Mouse (Mus musculus) lung, postnatal 4 days (tissue): Measurements from ENCODE around the gene Il9r.
A peak's percentile ranks its signal among the peaks of the same experiment; 100 is the strongest.

Experiments
- DNase-seq, 2 experiments: peaks; one replicate each; pipeline ENCODE4 v3.0.0; 2021

Il9r gene

GRCm38 (mm10) chr11:32157791-32158594 lies 42.1 kb downstream of the Il9r start:
- no peak for DNase-seq

DNA sequence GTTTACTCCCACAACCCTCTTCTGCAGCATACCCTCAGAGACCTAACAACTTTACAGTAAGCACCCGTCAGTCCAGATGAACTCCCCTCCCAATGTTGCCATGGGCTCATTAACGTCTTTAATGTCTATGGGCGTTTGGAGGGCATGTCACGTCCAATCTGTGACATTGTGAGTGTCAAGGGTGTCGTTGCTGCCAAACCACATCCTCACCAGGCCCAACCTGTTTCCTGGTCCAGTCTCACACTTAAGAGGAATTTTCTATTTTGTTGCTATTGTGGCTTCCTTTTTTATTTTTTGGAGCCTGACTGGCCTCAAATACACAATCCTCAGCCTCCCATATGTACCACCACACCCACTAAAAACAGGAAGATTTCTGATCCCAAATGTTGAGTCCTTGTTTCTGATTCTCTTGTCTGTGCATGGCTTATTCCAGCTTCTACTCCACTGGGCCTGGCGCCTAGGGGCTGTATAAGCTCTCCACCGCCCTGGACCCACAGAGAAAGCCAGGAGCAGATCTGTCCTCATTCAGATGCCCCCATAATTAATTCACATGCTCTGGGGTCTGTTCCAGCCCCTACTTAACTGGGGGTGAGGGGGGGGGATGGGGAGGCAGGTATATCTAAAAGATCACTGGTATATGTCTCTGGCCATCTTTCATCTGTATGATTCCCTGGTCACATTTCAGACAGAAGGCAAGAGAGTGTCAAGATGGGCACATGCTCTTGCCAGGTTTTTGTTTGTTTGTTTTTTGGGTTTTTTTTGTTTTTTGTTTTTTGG lies 43.0 kb downstream of the Il9r start:
- no peak for DNase-seq

DNA sequence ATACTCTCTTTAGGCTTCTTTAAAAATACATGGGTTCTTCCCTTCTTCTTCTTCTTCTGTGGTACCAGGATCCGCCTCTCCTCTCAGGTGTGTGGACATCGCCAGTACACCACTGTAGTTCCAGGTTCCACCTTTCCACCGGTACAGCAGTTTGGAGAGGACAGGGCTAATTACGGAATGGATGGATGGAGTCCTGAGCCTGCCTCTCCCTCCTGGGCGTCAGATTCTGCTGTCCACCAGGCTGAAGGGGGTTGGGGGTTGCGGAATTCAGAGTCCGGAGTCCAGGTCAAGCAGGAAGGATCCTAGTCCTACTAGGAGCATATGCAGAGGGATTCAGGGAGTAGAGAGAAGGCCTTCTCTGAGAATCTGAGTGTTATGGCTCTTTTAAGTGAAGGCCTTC lies 46.9 kb downstream of the Il9r start:
- no peak for DNase-seq

DNA sequence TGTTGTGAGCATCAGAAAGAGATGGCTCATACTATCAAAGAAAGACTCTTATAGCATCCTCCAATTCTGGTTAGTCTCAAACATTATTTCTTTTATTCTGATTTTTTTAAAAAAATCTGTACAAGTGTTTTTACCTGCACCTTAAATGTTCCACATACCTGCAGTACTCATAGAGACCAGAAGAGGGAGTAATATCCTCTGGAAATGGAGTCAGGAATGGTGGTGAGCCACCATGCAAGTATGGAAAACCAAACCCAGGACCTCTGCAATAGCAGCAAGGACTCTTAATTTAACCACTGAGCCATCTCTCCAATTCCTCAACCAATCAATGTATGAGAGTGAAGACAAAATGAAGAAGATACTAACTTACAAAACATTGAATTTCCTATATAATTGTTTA lies 47.3 kb downstream of the Il9r start:
- DNase-seq: no peak

DNA sequence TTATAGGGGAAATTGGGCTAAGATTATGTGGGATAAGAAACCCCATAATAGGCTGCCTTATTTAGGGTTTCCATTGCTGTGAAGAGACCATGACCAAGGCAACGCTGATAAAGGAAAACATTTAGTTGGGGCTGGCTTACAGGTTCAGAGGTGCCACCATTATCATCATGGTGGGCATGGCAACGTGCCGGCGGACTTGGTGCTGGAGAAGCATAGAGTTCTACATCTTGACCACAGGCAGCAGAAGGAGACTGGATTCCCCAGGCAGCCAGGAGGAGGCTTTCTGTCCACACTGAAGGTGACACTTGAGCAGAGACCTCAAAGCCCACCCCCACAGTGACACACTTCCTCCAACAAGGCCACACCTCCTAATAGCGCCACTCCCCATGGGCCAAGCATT lies 48.8 kb downstream of the Il9r start:
- no peak for DNase-seq

DNA sequence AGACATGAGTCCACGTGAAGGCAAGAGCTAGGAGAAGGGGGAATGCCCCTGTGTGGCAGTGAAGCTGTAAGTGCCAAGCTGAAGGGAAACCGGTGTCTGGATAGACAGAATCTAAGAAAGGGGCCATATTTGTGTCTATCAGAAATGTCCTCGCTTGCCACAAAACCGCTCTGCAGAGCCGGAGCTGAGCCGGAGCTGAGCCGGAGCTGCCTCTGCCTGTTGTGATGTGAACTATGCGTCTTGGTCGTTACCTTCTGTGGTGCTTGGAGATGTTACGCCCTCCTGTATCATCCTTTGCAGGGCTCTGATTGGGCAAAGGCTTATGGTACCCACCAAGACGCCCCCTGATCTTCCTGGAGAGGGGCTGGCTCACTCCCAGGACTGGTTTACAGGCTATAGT lies 50.5 kb downstream of the Il9r start:
- no peak for DNase-seq

GRCm38 (mm10) chr11:32142771-32143170 lies 57.3 kb downstream of the Il9r start:
- DNase-seq: no peak

DNA sequence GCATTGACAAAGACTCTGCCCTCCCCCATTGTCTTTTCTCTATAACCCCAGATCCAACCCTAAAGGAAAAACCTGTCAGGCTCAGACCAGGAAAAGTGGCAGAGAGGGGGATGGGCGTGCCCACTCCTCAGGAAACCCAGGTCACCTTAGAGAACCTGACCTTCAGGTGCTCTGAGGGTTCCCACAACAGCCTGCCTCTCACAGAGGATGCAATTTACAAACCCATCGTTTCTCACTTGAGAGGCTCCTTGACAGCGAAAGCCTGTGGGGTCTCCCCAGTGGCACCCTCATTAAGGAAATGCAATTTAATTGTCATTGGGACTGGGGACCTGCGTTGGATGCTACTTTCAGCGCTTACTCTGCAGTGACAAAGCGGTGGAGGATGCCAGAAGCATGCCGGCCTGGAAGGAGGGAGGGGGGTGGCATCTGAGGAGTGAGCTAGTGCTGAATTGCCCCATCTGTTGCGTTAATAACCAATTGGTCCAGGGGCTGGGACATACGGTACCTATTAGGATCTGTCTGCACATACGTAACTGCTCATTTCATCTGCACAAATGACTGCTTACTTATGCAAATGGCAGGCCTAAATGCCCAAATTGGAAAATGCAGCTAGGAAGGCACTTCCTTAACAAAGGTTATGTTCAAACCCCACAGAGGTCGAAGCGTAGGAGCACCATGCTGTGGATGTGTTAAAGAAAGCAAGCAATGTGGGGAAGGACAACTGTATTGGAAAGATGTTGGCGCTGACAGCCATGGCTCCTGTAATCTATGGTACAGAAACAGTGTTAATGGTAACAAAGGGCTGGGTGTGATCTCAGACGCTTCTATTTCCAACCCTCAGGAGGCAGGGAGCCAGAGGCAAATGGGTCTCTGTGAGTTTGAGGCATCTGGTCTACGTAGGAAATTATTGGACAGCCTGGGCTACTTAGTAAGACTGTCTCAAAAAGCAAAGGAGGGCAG lies 58.2 kb downstream of the Il9r start:
- DNase-seq: no peak

DNA sequence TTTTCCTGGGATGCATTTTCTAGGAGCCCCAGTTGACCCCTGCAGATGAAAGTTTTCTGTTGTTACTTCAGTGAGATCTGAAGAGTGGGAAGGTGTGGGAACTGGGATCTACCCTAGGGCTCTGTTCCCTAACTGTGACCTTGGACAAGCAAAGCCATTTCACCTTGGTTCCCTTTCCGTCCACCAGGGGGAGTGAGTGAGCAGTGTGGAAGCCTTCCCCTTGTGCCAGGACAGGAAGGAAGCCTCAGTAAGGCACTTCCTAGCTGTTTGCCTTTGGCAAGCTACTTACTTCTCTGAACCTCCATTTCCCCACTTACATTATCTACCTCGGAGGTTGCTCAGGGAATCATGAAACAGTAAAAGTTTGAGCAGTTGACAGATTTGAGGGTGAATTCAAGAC lies 59.0 kb downstream of the Il9r start:
- DNase-seq: peak; percentile 42 to 72

DNA sequence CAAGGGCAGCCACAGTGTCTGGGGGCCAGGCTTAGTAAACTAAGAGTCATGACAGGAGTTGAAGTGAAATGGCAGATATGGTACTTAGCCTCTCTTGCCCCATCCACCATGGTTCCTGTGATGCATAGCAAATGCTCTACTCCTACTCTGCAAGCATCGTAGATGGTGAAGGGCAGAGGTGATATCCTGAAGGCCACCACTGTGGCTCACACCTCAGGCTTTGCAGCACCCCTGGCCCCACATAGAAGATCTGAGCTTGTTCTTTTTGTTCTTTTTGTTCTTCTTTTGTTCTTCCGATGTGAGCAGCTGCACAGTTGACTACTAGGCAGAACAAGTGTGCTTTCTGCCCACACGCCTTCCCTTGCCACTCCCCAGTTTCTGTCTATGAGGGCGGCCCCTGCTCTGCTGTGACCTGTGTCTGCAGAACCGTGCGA lies 60.5 kb downstream of the Il9r start:
- no peak for DNase-seq

DNA sequence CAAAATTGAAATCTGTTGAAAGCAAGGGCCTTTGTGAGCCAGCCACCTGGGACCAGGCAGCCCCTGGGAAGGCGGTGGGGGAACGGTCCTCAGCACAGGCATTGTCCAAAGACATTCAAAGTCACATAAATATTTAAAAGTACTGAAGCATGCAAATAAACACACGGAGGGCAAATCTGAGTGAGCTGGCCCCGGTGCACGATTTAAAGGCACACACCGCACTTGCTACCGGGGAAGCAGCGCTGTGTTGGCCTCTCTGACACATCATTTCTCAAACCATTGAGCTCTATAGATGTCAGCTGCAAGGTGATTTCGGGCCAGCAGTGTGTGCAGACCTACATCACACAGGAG lies 61.5 kb downstream of the Il9r start:
- peak; percentile 16 to 56 for DNase-seq

- peak in 1 of 2 experiments; percentile 21 for DNase-seq
These were observed 62.1 kb downstream of the Il9r start for GRCm38 (mm10) chr11:32137719-32138613.
